Mouse (Mus musculus) CH12.LX (cell line): ENCODE results near the gene Mnt.

ENCODE experiments used
- CHD2 ChIP-seq: IDR thresholded peaks from 2 replicates; pipeline ENCODE4 v1.6.1; 2011; ENCODE audit warnings: low read length, improper control_type of control experiment
- CTCF ChIP-seq, 2 experiments: IDR thresholded peaks in 1 of 2; conservative IDR thresholded peaks in 1 of 2; 2 replicates each; pipeline ENCODE4 v1.5.1; 2011 to 2012; ENCODE audit warnings: low read depth in 2 of 2, low read length in 2 of 2, improper control_type of control experiment in 1 of 2, inconsistent platforms in 1 of 2, mild to moderate bottlenecking in 1 of 2, moderate library complexity in 1 of 2
- HCFC1 ChIP-seq: IDR thresholded peaks from 2 replicates; pipeline ENCODE4 v1.6.1; 2012; ENCODE audit warnings: low read depth, mild to moderate bottlenecking, inconsistent platforms, low read length, improper control_type of control experiment
- JUND ChIP-seq: conservative IDR thresholded peaks from 2 replicates; pipeline ENCODE4 v1.6.1; 2011; ENCODE audit warnings: low read depth, low read length, improper control_type of control experiment
- NRF1 ChIP-seq: IDR thresholded peaks from 2 replicates; pipeline ENCODE4 v1.6.1; 2014; ENCODE audit warnings: low read depth, mild to moderate bottlenecking, inconsistent platforms, low read length, improper control_type of control experiment, moderate library complexity
- POLR2A ChIP-seq: IDR thresholded peaks from 2 replicates; pipeline ENCODE4 v1.6.1; 2011; ENCODE audit warnings: low read depth, mild to moderate bottlenecking, improper control_type of control experiment, low read length
- POLR2AphosphoS2 ChIP-seq: IDR thresholded peaks from 2 replicates; pipeline ENCODE4 v1.6.1; 2011; ENCODE audit warnings: low read depth, low read length, improper control_type of control experiment
- RCOR1 ChIP-seq: conservative IDR thresholded peaks from 2 replicates; pipeline ENCODE4 v1.6.1; 2012; ENCODE audit warnings: low read depth, mild to moderate bottlenecking, inconsistent platforms, low read length, improper control_type of control experiment
- TBP ChIP-seq: conservative IDR thresholded peaks from 2 replicates; pipeline ENCODE4 v1.6.1; 2011; ENCODE audit warnings: low read depth, low read length, improper control_type of control experiment
- ZKSCAN1 ChIP-seq: IDR thresholded peaks from 2 replicates; pipeline ENCODE4 v1.6.1; 2012; ENCODE audit warnings: low read depth, inconsistent platforms, low read length, improper control_type of control experiment, borderline replicate concordance

DNA sequence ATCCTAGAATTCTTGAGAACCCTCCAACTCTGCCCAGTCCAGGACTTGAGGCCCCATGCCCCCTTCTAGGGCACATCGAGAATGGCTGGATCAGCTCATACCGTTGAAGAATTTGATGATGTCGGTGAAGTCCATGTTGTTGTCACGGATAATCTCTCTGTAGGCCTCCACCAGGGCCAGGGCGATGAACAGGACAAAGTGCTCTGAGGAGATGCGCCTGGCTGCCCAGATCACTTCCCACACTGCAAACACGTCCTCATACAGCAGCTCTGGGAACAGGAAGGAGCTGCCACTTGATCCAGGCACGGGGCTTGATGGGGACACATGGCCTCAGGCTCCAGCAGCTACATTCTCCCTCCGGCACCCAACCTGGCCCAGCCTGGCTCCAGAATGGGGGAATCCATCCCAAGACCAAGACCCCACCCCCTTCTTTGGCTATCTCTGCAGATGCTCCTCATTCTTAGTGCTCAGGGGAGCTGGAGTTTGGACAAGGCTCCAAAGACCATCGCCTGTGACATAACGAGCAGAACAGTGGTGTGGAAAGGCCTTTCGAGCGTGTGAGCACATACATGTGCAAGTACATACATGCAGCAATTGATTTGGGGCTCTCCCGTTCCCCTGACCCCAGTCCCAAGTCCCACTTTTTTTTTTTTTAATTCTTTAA, 20.4 kb downstream of the Mnt start:
- TF ChIP-seq CTCF (conservative IDR thresholded peaks at IDR 0.05 in 1 of 2, IDR thresholded peaks at IDR 0.05 in 1 of 2; ENCODE audit: low read depth in 2 of 2, low read length in 2 of 2) (no peak), HCFC1 (no peak), TBP (no peak), JUND (no peak), RCOR1 (no peak), POLR2A (no peak), POLR2AphosphoS2 (no peak), NRF1 (no peak), CHD2 (no peak), ZKSCAN1 (no peak)
